Mouse (Mus musculus): Measurements from ENCODE around the gene Pde8a. TPM values are rescaled to one million over a fixed set of nuclear protein-coding genes. Genes with fewer than 3 reads are reported as not detected.
A peak's percentile ranks its signal among the peaks of the same experiment; 100 is the strongest.

Pde8a gene
- polyA plus RNA-seq, 1 experiment from 2014 or later = 3.6 TPM

DNA sequence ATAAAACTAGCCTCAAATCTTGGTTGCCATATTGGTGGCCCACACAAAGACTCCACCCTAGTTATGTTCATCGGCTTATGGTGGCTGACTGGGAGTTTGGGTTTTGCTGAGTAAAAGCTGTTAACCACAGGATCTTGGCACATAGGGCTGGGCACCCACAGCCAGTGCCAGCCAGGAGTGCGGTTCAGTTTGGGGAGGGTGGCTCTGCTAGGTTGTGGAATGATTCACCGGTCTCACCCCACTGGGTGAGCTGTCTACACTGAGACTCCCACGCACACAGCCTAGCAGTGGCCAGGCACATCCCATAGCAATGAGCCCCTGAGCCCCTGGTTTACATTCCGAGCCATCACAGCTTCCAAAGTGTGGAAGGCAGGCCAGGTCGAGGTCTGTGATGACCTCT is 106.4 kb downstream of the Pde8a start:
- Histone ChIP-seq H3K4me2 (replicated peaks; ENCODE audit: low read depth) (no peak overlapping the region), H3K36me3 (ENCODE audit: control insufficient read depth, insufficient read depth) (peaks cover 4% of the 10 kb centered on the region; the same call in 1 of the 2 replicates), H3K9ac (ENCODE audit: low read depth, low read length) (no peak overlapping the region), H3K9me3 (ENCODE audit: control insufficient read depth) (no peaks in the 10 kb centered on the region), H3K27ac (ENCODE audit: low read depth, low read length) (no peak overlapping the region), H3K4me1 (replicated peaks; ENCODE audit: control insufficient read depth, insufficient read depth, low read length) (no peaks in the 10 kb centered on the region), H3K27me3 (replicated peaks; ENCODE audit: control insufficient read depth, insufficient read depth, low read length) (no peaks in the 10 kb centered on the region), H3K4me3 (ENCODE audit: low read depth, low read length) (no peak overlapping the region)
- TF ChIP-seq CTCF (IDR thresholded peaks at IDR 0.05; ENCODE audit: low read depth) = no peak
- ATAC-seq = no peak
- 76% methylated on average over 6 of the region's 6 CpGs for WGBS

DNA sequence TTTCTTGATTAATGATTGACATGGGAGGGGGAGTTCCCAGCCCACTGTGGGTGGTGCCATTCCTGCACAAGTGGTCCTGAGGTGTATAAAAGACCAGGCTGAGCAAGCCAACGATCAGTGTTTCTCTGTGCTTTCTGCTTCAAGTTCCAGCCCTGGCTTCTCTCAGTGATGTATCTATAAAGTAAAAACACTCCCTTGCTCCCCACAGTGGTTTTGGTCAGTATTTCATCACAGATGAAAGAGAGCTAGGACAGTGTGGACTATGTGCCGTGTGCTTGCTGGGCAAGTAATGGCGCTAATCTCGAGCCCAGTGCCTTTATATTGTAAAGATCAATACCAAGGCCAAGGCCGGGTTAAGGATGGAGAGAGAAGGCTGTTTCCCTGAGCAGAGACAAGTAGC is 108.4 kb downstream of the Pde8a start:
- Histone ChIP-seq H3K9ac (ENCODE audit: low read depth, low read length) (no peak overlapping the region), H3K27me3 (replicated peaks; ENCODE audit: control insufficient read depth, insufficient read depth, low read length) (no peaks in the 10 kb centered on the region), H3K27ac (ENCODE audit: low read depth, low read length) (no peak overlapping the region), H3K36me3 (ENCODE audit: control insufficient read depth, insufficient read depth) (peaks cover 4% of the 10 kb centered on the region; the same call in 1 of the 2 replicates), H3K4me1 (replicated peaks; ENCODE audit: control insufficient read depth, insufficient read depth, low read length) (no peaks in the 10 kb centered on the region), H3K4me3 (ENCODE audit: low read depth, low read length) (no peak overlapping the region), H3K4me2 (replicated peaks; ENCODE audit: low read depth) (no peak overlapping the region), H3K9me3 (ENCODE audit: control insufficient read depth) (no peaks in the 10 kb centered on the region)
- 63% methylated on average over 5 of the region's 5 CpGs for WGBS
- TF ChIP-seq CTCF (IDR thresholded peaks at IDR 0.05; ENCODE audit: low read depth) = peak; percentile 52
- ATAC-seq = no peak

DNA sequence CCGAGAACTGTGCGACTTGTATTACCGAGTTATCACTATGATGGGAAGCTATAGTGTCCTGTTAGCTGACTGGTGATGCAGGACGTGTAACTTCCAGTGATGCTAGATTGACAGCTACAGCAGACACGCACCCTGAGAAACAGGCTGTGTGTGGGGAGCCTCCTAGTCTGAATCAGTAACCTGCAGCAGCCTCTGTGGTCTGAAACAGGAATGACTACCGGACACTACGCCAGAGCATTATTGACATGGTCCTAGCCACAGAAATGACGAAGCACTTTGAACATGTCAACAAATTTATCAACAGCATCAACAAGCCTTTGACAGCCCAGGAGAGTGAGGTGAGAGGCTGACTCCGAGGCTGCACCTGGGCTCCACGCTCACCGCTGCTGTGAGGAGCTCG is 112.6 kb downstream of the Pde8a start:
- Histone ChIP-seq H3K4me3 (ENCODE audit: low read depth, low read length) (no peak overlapping the region), H3K4me2 (replicated peaks; ENCODE audit: low read depth) (no peak overlapping the region), H3K27ac (ENCODE audit: low read depth, low read length) (no peak overlapping the region), H3K9ac (ENCODE audit: low read depth, low read length) (no peak overlapping the region), H3K4me1 (replicated peaks; ENCODE audit: control insufficient read depth, insufficient read depth, low read length) (no peaks in the 10 kb centered on the region), H3K36me3 (ENCODE audit: control insufficient read depth, insufficient read depth) (no peaks in the 10 kb centered on the region; the same call in 1 of the 2 replicates), H3K27me3 (replicated peaks; ENCODE audit: control insufficient read depth, insufficient read depth, low read length) (no peaks in the 10 kb centered on the region), H3K9me3 (ENCODE audit: control insufficient read depth) (no peaks in the 10 kb centered on the region)
- no peak for TF ChIP-seq CTCF (IDR thresholded peaks at IDR 0.05; ENCODE audit: low read depth)
- no peak for ATAC-seq
- 77% methylated on average over 12 of the region's 12 CpGs for WGBS

DNA sequence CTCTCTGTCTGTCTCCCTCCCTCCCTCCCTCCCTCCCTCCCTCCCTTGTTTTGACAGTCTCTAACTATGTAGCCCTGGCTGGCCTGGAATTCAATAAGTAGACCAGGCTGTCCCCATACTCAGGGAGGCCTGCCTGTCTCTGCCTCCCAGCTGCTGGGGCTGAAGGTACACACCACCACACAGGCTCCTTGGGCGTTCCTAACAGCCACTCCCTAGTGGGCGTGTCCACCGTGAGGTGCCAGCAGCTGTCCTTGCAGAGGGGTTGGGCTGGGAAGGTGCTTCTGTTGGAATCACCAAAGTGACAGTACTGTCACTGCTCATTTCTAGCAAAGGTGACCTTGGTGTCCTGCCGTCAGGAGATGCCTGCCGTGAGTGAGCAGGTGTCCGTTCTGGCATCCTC is 113.5 kb downstream of the Pde8a start:
- no peaks in the 10 kb centered on the region for H3K27me3 ChIP-seq (replicated peaks; ENCODE audit: control insufficient read depth, insufficient read depth, low read length)
- H3K9me3 ChIP-seq (ENCODE audit: control insufficient read depth) = no peaks in the 10 kb centered on the region
- H3K4me1 ChIP-seq (replicated peaks; ENCODE audit: control insufficient read depth, insufficient read depth, low read length) = no peaks in the 10 kb centered on the region
- H3K36me3 ChIP-seq (ENCODE audit: control insufficient read depth, insufficient read depth) = peaks cover 2% of the 10 kb centered on the region; the same call in 1 of the 2 replicates
- H3K27ac ChIP-seq (ENCODE audit: low read depth, low read length) = no peak overlapping the region
- TF ChIP-seq CTCF (IDR thresholded peaks at IDR 0.05; ENCODE audit: low read depth) = no peak
- no peak overlapping the region for H3K4me2 ChIP-seq (replicated peaks; ENCODE audit: low read depth)
- no peak for ATAC-seq
- 75% methylated on average over 6 of the region's 6 CpGs for WGBS
- H3K4me3 ChIP-seq (ENCODE audit: low read depth, low read length) = no peak overlapping the region
- no peak overlapping the region for H3K9ac ChIP-seq (ENCODE audit: low read depth, low read length)

DNA sequence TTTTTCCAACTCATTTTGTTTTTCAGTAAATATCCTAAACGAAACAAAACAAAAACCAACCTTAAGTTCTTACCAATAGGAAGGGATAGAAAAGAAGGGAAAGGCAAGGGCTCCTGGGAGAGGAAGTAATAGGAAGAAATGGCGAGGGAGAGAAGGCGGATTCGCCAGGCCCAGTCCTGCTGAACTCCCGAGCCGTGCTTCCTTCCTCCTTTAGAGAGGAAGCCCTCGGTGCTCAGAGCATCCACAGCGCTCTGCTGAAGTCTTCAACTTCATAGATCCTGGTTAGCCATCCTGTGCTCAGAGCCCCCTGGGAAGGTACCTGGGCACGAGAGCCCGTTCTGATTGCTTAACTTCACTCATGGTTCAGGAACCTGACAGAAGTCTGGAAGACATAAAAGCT is 114.3 kb downstream of the Pde8a start:
- Histone ChIP-seq H3K27me3 (replicated peaks; ENCODE audit: control insufficient read depth, insufficient read depth, low read length) (no peaks in the 10 kb centered on the region), H3K4me1 (replicated peaks; ENCODE audit: control insufficient read depth, insufficient read depth, low read length) (no peaks in the 10 kb centered on the region), H3K27ac (ENCODE audit: low read depth, low read length) (no peak overlapping the region), H3K36me3 (ENCODE audit: control insufficient read depth, insufficient read depth) (peaks cover 7% of the 10 kb centered on the region; the same call in 1 of the 2 replicates), H3K9me3 (ENCODE audit: control insufficient read depth) (no peaks in the 10 kb centered on the region), H3K4me2 (replicated peaks; ENCODE audit: low read depth) (no peak overlapping the region), H3K4me3 (ENCODE audit: low read depth, low read length) (no peak overlapping the region), H3K9ac (ENCODE audit: low read depth, low read length) (no peak overlapping the region)
- 83% methylated on average over 10 of the region's 10 CpGs for WGBS
- no peak for TF ChIP-seq CTCF (IDR thresholded peaks at IDR 0.05; ENCODE audit: low read depth)
- ATAC-seq = no peak

DNA sequence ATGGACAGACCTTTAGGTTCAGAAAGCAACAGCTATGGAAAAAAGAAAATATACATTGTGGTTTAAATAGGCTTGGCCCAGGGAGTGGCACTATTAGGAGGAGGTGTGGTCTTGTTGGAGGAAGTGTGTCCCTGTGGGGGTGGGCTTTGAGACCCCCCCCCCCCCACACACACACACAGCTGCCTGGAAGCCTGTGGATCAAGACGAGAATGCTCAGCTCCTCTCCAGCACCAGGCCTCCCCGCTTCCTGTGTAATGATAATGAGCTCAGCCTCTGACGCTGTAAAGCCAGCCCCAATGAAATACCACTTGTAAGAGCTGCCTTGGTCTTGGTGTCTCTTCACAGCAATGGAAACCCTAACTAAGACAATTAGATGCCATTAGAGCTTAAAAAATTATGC is 117.4 kb downstream of the Pde8a start:
- TF ChIP-seq CTCF (IDR thresholded peaks at IDR 0.05; ENCODE audit: low read depth) = no peak
- no peak overlapping the region for H3K27ac ChIP-seq (ENCODE audit: low read depth, low read length)
- no peak overlapping the region for H3K9ac ChIP-seq (ENCODE audit: low read depth, low read length)
- no peaks in the 10 kb centered on the region for H3K9me3 ChIP-seq (ENCODE audit: control insufficient read depth)
- H3K27me3 ChIP-seq (replicated peaks; ENCODE audit: control insufficient read depth, insufficient read depth, low read length) = no peaks in the 10 kb centered on the region
- no peak overlapping the region for H3K4me3 ChIP-seq (ENCODE audit: low read depth, low read length)
- H3K4me2 ChIP-seq (replicated peaks; ENCODE audit: low read depth) = no peak overlapping the region
- no peaks in the 10 kb centered on the region for H3K4me1 ChIP-seq (replicated peaks; ENCODE audit: control insufficient read depth, insufficient read depth, low read length)
- peaks cover 22% of the 10 kb centered on the region for H3K36me3 ChIP-seq (ENCODE audit: control insufficient read depth, insufficient read depth)
- no peak for ATAC-seq
- WGBS = 45% methylated on average over 3 of the region's 3 CpGs

DNA sequence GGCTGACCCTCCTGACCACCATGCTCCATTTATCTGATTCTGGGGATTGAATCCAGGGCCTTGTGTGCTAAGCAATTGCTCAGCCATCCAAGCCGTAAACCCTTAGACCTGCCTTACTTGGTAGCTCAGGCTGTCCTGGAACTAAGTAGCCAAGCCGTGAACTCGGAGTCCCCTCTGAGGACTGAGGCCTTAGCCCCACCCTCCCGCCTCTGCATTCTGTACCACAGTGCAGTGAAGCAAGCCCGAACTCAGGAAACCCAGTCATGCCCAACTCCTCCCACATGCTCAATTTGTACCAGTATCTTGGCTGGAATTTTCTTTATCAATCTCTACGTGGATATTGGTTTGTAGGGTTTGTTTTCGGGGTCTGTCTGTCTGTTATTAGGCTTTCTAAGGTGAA is 118.5 kb downstream of the Pde8a start:
- no peaks in the 10 kb centered on the region for H3K4me1 ChIP-seq (replicated peaks; ENCODE audit: control insufficient read depth, insufficient read depth, low read length)
- H3K27ac ChIP-seq (ENCODE audit: low read depth, low read length) = no peak overlapping the region
- no peak overlapping the region for H3K4me3 ChIP-seq (ENCODE audit: low read depth, low read length)
- no peak overlapping the region for H3K4me2 ChIP-seq (replicated peaks; ENCODE audit: low read depth)
- no peak for TF ChIP-seq CTCF (IDR thresholded peaks at IDR 0.05; ENCODE audit: low read depth)
- no peak overlapping the region for H3K9ac ChIP-seq (ENCODE audit: low read depth, low read length)
- no peaks in the 10 kb centered on the region for H3K27me3 ChIP-seq (replicated peaks; ENCODE audit: control insufficient read depth, insufficient read depth, low read length)
- no peak for ATAC-seq
- H3K9me3 ChIP-seq (ENCODE audit: control insufficient read depth) = no peaks in the 10 kb centered on the region
- 85% methylated on average over 7 of the region's 7 CpGs for WGBS
- H3K36me3 ChIP-seq (ENCODE audit: control insufficient read depth, insufficient read depth) = peaks cover 32% of the 10 kb centered on the region

Measured in intestine, postnatal 0 days (tissue).